Mouse (Mus musculus) CH12F3 (cell line): Measurements from ENCODE around the gene Lpin3.

Experiments
- in situ Hi-C: fragments of 300-500 bp; cut with MboI; formaldehyde crosslinking; loops from 2 replicates; pipeline ENCODE4 v1.14.3; 2020; ENCODE audit warnings: low sequenced_read_pairs

Gene Lpin3

GRCm38 (mm10) chr2:160884830-160885229 lies 4.4 kb downstream of the Lpin3 start:
- in situ Hi-C loops: loop anchor here (10.0 to 25.0 kb wide), 2 partner anchors 123 to 290 kb away; no protein-coding TSS in a partner anchor

- in situ Hi-C loops: loop anchor here (10.0 to 25.0 kb wide), 2 partner anchors 124 to 291 kb away; no protein-coding TSS in a partner anchor
Measured at GRCm38 (mm10) chr2:160886221-160886620, 5.8 kb downstream of the Lpin3 start.

- in situ Hi-C loops: loop anchor here (10.0 to 25.0 kb wide), 2 partner anchors 125 to 292 kb away; no protein-coding TSS in a partner anchor
Measured at GRCm38 (mm10) chr2:160887284-160887683, 6.8 kb downstream of the Lpin3 start.

GRCm38 (mm10) chr2:160887859-160888258 lies 7.4 kb downstream of the Lpin3 start:
- in situ Hi-C loops: loop anchor here (10.0 to 25.0 kb wide), 2 partner anchors 126 to 293 kb away; no protein-coding TSS in a partner anchor

- in situ Hi-C loops: loop anchor here (25.0 kb wide), 1 partner anchor 129 kb away; no protein-coding TSS in a partner anchor
Measured at GRCm38 (mm10) chr2:160891045-160891444, 10.6 kb downstream of the Lpin3 start.

GRCm38 (mm10) chr2:160891697-160892096 lies 11.2 kb downstream of the Lpin3 start:
- in situ Hi-C loops: loop anchor here (25.0 kb wide), 1 partner anchor 129 kb away; no protein-coding TSS in a partner anchor

- in situ Hi-C loops: no loop called here
Measured at GRCm38 (mm10) chr2:160901656-160902412, 21.4 kb downstream of the Lpin3 start.

GRCm38 (mm10) chr2:160905301-160905700 lies 24.8 kb downstream of the Lpin3 start:
- in situ Hi-C loops: no loop called here

GRCm38 (mm10) chr2:160906101-160906500 lies 25.6 kb downstream of the Lpin3 start:
- in situ Hi-C loops: no loop called here

- in situ Hi-C loops: no loop called here
Measured at GRCm38 (mm10) chr2:160908607-160909006, 28.1 kb downstream of the Lpin3 start.

- in situ Hi-C loops: no loop called here
Measured at GRCm38 (mm10) chr2:160910633-160911032, 30.2 kb downstream of the Lpin3 start.

- in situ Hi-C loops: no loop called here
Measured at GRCm38 (mm10) chr2:160911558-160912201, 31.2 kb downstream of the Lpin3 start.

- in situ Hi-C loops: no loop called here
Measured at GRCm38 (mm10) chr2:160912231-160912671, 31.8 kb downstream of the Lpin3 start, which contains the start of gene Emilin3. TSS of gene Emilin3 (minus strand) at chr2:160912328.

- in situ Hi-C loops: no loop called here
Measured at GRCm38 (mm10) chr2:160914656-160915055, 34.2 kb downstream of the Lpin3 start.

GRCm38 (mm10) chr2:160915821-160916610 lies 35.5 kb downstream of the Lpin3 start:
- in situ Hi-C loops: no loop called here

GRCm38 (mm10) chr2:160916714-160917113 lies 36.2 kb downstream of the Lpin3 start:
- in situ Hi-C loops: no loop called here

GRCm38 (mm10) chr2:160917313-160917712 lies 36.8 kb downstream of the Lpin3 start:
- in situ Hi-C loops: no loop called here

- in situ Hi-C loops: no loop called here
Measured at GRCm38 (mm10) chr2:160918154-160918929, 37.9 kb downstream of the Lpin3 start.

GRCm38 (mm10) chr2:160918930-160919215 lies 38.4 kb downstream of the Lpin3 start:
- in situ Hi-C loops: no loop called here

- in situ Hi-C loops: no loop called here
Measured at GRCm38 (mm10) chr2:160921285-160921684, 40.8 kb downstream of the Lpin3 start.
